Mouse (Mus musculus): ENCODE data around the gene Cdx4.

GRCm38 (mm10) chrX:103325900-103326299, 4.7 kb downstream of the Cdx4 start:
- TF ChIP-seq CTCF (conservative IDR thresholded peaks at IDR 0.05; ENCODE audit: low read length) (no peak), NANOG (IDR thresholded peaks at IDR 0.05; ENCODE audit: borderline replicate concordance, low read length) (no peak), POU5F1 (IDR thresholded peaks at IDR 0.05; ENCODE audit: borderline replicate concordance, low read length) (no peak)
